Comparison of ENCODE assay signal across 10 mouse cellular contexts in genomic region chr8:114441616-114442015, GRCm38 (mm10). TPM values are rescaled to one million over a fixed set of nuclear protein-coding genes. Genes with fewer than 3 reads are reported as not detected.
DNase-seq lines count a peak whose midpoint lies in the region; ATAC-seq and TF ChIP-seq lines count a peak whose summit lies in the region.
"Had no signal": no experiment of that assay in that cellular context is flagged by ENCODE, and none has a peak within 500 bp of the region (broad histone marks: within the 10 kb centered on the region; RNA-seq: fewer than 3 reads in every experiment).

No protein-coding gene starts in this region.

- H3K4me1 ChIP-seq in hindbrain, postnatal 0 days (ENCODE audit: insufficient read depth, low read length) = peaks cover 5% of the 10 kb centered on the region; the same call in 1 of the 2 replicates
- H3K4me1 ChIP-seq in hindbrain, embryonic 12.5 days = peaks cover 7% of the 10 kb centered on the region
- peaks cover 3 to 35% of the 10 kb centered on the region in 2 experiments for H3K4me1 ChIP-seq in CH12.LX (ENCODE audit: control insufficient read depth in 1 of 2, insufficient read depth in 2 of 2)
- peaks cover 2% of the 10 kb centered on the region; the same call in 1 of the 2 replicates for H3K4me1 ChIP-seq in bone marrow, adult 2 months (ENCODE audit: control insufficient read depth, insufficient read depth, low read length)
- no peaks in the 10 kb centered on the region; the same call in 1 of the 2 replicates for H3K4me1 ChIP-seq in lung, postnatal 0 days (ENCODE audit: insufficient read depth, low read depth, low read length)

- no peaks in the 10 kb centered on the region for H3K9me3 ChIP-seq in hindbrain, postnatal 0 days (ENCODE audit: low read length)
- no peaks in the 10 kb centered on the region for H3K9me3 ChIP-seq in hindbrain, embryonic 12.5 days (replicated peaks)
- no peaks in the 10 kb centered on the region for H3K9me3 ChIP-seq in CH12.LX (replicated peaks; ENCODE audit: low read length)
- H3K9me3 ChIP-seq in lung, postnatal 0 days (ENCODE audit: low read length) = no peaks in the 10 kb centered on the region
- H3K9me3 ChIP-seq: embryonic facial prominence, embryonic 13.5 days; limb, embryonic 12.5 days had no signal

- no peak overlapping the region for H3K4me2 ChIP-seq in hindbrain, postnatal 0 days (ENCODE audit: low read depth, low read length)
- H3K4me2 ChIP-seq in hindbrain, embryonic 12.5 days (replicated peaks) = no peak overlapping the region
- no peak overlapping the region for H3K4me2 ChIP-seq in CH12.LX (ENCODE audit: insufficient read depth, low read depth, poor library complexity, severe bottlenecking)
- H3K4me2 ChIP-seq in lung, postnatal 0 days (replicated peaks; ENCODE audit: low read depth, low read length) = no peak overlapping the region
- H3K4me2 ChIP-seq: embryonic facial prominence, embryonic 13.5 days; limb, embryonic 12.5 days had no signal

- TF ChIP-seq RAD21 in CH12.LX (IDR thresholded peaks at IDR 0.05; ENCODE audit: low read depth, low read length) = no peak

- TF ChIP-seq EP300 in CH12.LX (IDR thresholded peaks at IDR 0.05; ENCODE audit: low read length) = no peak
- no peak for TF ChIP-seq EP300 in lung, postnatal 0 days (IDR thresholded peaks at IDR 0.05)

- H3K36me3 ChIP-seq in hindbrain, postnatal 0 days (ENCODE audit: insufficient read depth, low read length) = no peaks in the 10 kb centered on the region
- 0 out of 2 replicates have a peak, but pooled peaks cover 3% of the 10 kb centered on the region for H3K36me3 ChIP-seq in hindbrain, embryonic 12.5 days
- H3K36me3 ChIP-seq in CH12.LX (replicated peaks in 1 of 2; ENCODE audit: control insufficient read depth in 1 of 2, insufficient read depth in 1 of 2, low read length in 1 of 2) = peaks cover 9 to 43% of the 10 kb centered on the region in 2 experiments
- no peaks in the 10 kb centered on the region for H3K36me3 ChIP-seq in lung, postnatal 0 days (ENCODE audit: insufficient read depth, low read length)
- H3K36me3 ChIP-seq: embryonic facial prominence, embryonic 13.5 days; limb, embryonic 12.5 days had no signal

- dilution Hi-C loops in CH12.LX (cut with MboI; ENCODE audit: extremely low pct_ligation_motif_present, extremely low pct_unique_long_range_greater_than_20kb, low sequenced_read_pairs) = no loop called here

- TF ChIP-seq CTCF in hindbrain, postnatal 0 days (IDR thresholded peaks at IDR 0.05; ENCODE audit: low read depth) = peak; percentile 67
- peak; percentile 15 to 62; a peak in 2 of 4 replicates for TF ChIP-seq CTCF in CH12.LX (conservative IDR thresholded peaks at IDR 0.05 in 1 of 2, IDR thresholded peaks at IDR 0.05 in 1 of 2; ENCODE audit: low read depth in 2 of 2, low read length in 2 of 2)
- peak; percentile 42 for TF ChIP-seq CTCF in bone marrow, adult 2 months (IDR thresholded peaks at IDR 0.05; ENCODE audit: control insufficient read depth, insufficient read depth, low read length)
- TF ChIP-seq CTCF in lung, postnatal 0 days (IDR thresholded peaks at IDR 0.05) = peak; percentile 65

- DNase-seq in hindbrain, postnatal 0 days (ENCODE audit: low spot score) = peak; percentile 43
- peak; percentile 76 for DNase-seq in CH12.LX (ENCODE audit: extremely low read depth)
- peak; percentile 46 for DNase-seq in lung, postnatal 0 days (ENCODE audit: low spot score)
- no peak for DNase-seq in frontal cortex, postnatal 36 days (ENCODE audit: low spot score in 2 of 2)
- DNase-seq in urinary bladder, postnatal 25 days (ENCODE audit: low spot score) = no peak
- no peak for DNase-seq in frontal cortex, adult 2 months (ENCODE audit: extremely low spot score in 1 of 2, low spot score in 1 of 2)

- no peak overlapping the region for H3K4me3 ChIP-seq in hindbrain, postnatal 0 days (ENCODE audit: low read length)
- H3K4me3 ChIP-seq in hindbrain, embryonic 12.5 days = no peak overlapping the region
- H3K4me3 ChIP-seq in CH12.LX (replicated peaks in 1 of 3; ENCODE audit: low read depth in 2 of 3, low read length in 2 of 3, poor library complexity in 1 of 3) = no peak overlapping the region
- H3K4me3 ChIP-seq in bone marrow, adult 2 months (replicated peaks; ENCODE audit: control insufficient read depth, low read depth, low read length) = no peak overlapping the region
- H3K4me3 ChIP-seq in lung, postnatal 0 days (ENCODE audit: low read depth, low read length) = no peak overlapping the region
- H3K4me3 ChIP-seq: embryonic facial prominence, embryonic 13.5 days; limb, embryonic 12.5 days had no signal

- H3K79me2 ChIP-seq in CH12.LX (replicated peaks; ENCODE audit: control insufficient read depth, extremely low read depth, insufficient read depth, poor library complexity, severe bottlenecking) = no peaks in the 10 kb centered on the region

- no peaks in the 10 kb centered on the region for H3K27me3 ChIP-seq in hindbrain, postnatal 0 days (ENCODE audit: insufficient read depth, low read length)
- H3K27me3 ChIP-seq in hindbrain, embryonic 12.5 days = no peaks in the 10 kb centered on the region
- H3K27me3 ChIP-seq in CH12.LX (replicated peaks) = peaks cover 2% of the 10 kb centered on the region
- H3K27me3 ChIP-seq in lung, postnatal 0 days (replicated peaks; ENCODE audit: insufficient read depth, low read length) = no peaks in the 10 kb centered on the region
- H3K27me3 ChIP-seq: embryonic facial prominence, embryonic 13.5 days; limb, embryonic 12.5 days had no signal

- 88% methylated on average over 4 of the region's 4 CpGs for WGBS in hindbrain, postnatal 0 days
- WGBS in hindbrain, embryonic 12.5 days = 87% methylated on average over 4 of the region's 4 CpGs
- 75% methylated on average over 4 of the region's 4 CpGs for WGBS in bone marrow, adult 2 months
- WGBS in lung, postnatal 0 days = 77% methylated on average over 4 of the region's 4 CpGs

- ATAC-seq in hindbrain, postnatal 0 days = no peak
- ATAC-seq in hindbrain, embryonic 12.5 days (ENCODE audit: low FRiP score) = no peak
- no peak for ATAC-seq in lung, postnatal 0 days

- no peak overlapping the region for H3K9ac ChIP-seq in hindbrain, postnatal 0 days (replicated peaks; ENCODE audit: low read length)
- no peak overlapping the region for H3K9ac ChIP-seq in hindbrain, embryonic 12.5 days
- no peak overlapping the region for H3K9ac ChIP-seq in CH12.LX (ENCODE audit: insufficient read depth, low read depth)
- H3K9ac ChIP-seq in lung, postnatal 0 days (replicated peaks; ENCODE audit: low read depth) = no peak overlapping the region
- H3K9ac ChIP-seq: embryonic facial prominence, embryonic 13.5 days; limb, embryonic 12.5 days had no signal

- in situ Hi-C loops in CH12.LX (cut with MboI; ENCODE audit: low pct_ligation_motif_present, low pct_unique_long_range_greater_than_20kb, low sequenced_read_pairs) = loop anchor here (25.0 kb wide), 1 partner anchor 779 kb away; no protein-coding TSS in a partner anchor

- TF ChIP-seq POLR2A in CH12.LX (IDR thresholded peaks at IDR 0.05; ENCODE audit: low read depth, low read length) = no peak
- no peak for TF ChIP-seq POLR2A in bone marrow, adult 2 months (IDR thresholded peaks at IDR 0.05; ENCODE audit: borderline replicate concordance, control insufficient read depth, low read depth, low read length)

- no peak overlapping the region for H3K27ac ChIP-seq in hindbrain, postnatal 0 days
- H3K27ac ChIP-seq in hindbrain, embryonic 12.5 days = no peak overlapping the region
- H3K27ac ChIP-seq in CH12.LX (ENCODE audit: insufficient read depth, low read depth) = no peak overlapping the region
- H3K27ac ChIP-seq in bone marrow, adult 2 months (ENCODE audit: control insufficient read depth, insufficient read depth, low read depth, low read length, poor library complexity) = no peak overlapping the region
- H3K27ac ChIP-seq in lung, postnatal 0 days (ENCODE audit: low read length) = no peak overlapping the region
- H3K27ac ChIP-seq: embryonic facial prominence, embryonic 13.5 days; limb, embryonic 12.5 days had no signal

TF ChIP-seq in CH12.LX, 34 proteins besides CTCF, POLR2A, EP300 and RAD21:
- TF ChIP-seq MAX (IDR thresholded peaks at IDR 0.05; ENCODE audit: low read length) (no peak), UBTF (IDR thresholded peaks at IDR 0.05; ENCODE audit: low read depth, low read length) (no peak)

RNA-seq across cellular contexts. Expression of gene Wwox, which starts 2.2 kb away (rescaled TPM):
- 17.3 and 19.8 TPM in 2 replicates for total RNA-seq in hindbrain, postnatal 0 days (2014; rRNA removed)
- 16.0 and 17.1 TPM in 2 replicates for polyA plus RNA-seq in hindbrain, postnatal 0 days (2015; fragmentation: Nextera tagmentation; extraction: Ambion mirVana)
- 13.4 and 13.8 TPM in 2 replicates for polyA plus RNA-seq in hindbrain, embryonic 12.5 days (2016; fragmentation: Nextera tagmentation; extraction: Ambion mirVana)
- 7.3 and 9.1 TPM in 2 replicates for total RNA-seq in CH12.LX (2012; rRNA removed)
- 7.8 and 9.3 TPM in 2 replicates for total RNA-seq in CH12.LX (2014; rRNA removed)
- polyA plus RNA-seq in CH12.LX (2012; ENCODE audit: insufficient read length, low read depth) = 11.5 and 12.6 TPM in 2 replicates
- polyA plus RNA-seq in bone marrow, adult 2 months (2011; ENCODE audit: insufficient read depth, insufficient read length, low replicate concordance, missing spikeins) = 5.4 and 13.5 TPM in 2 replicates
- 8.6 and 11.6 TPM in 2 replicates for polyA plus RNA-seq in lung, postnatal 0 days (2015; fragmentation: Nextera tagmentation; extraction: Ambion mirVana)
- 16.4 and 17.9 TPM in 2 replicates for polyA plus RNA-seq in frontal cortex, adult 2 months (2012; rRNA removed)

RNA-seq across cellular contexts. Expression of gene Clec3a, which starts 23.7 kb away (rescaled TPM):
- total RNA-seq in hindbrain, postnatal 0 days (2014; rRNA removed) = 0.84 TPM in 1 of 2 replicates, not detected in the other
- polyA plus RNA-seq in hindbrain, postnatal 0 days (2015; fragmentation: Nextera tagmentation; extraction: Ambion mirVana) = 0.44 TPM in 1 of 2 replicates, not detected in the other
- polyA plus RNA-seq in hindbrain, embryonic 12.5 days (2016; fragmentation: Nextera tagmentation; extraction: Ambion mirVana) = 0.53 and 0.72 TPM in 2 replicates
- not detected in 2 replicates for total RNA-seq in CH12.LX (2012; rRNA removed)
- not detected in 2 replicates for total RNA-seq in CH12.LX (2014; rRNA removed)
- not detected in 2 replicates for polyA plus RNA-seq in CH12.LX (2012; ENCODE audit: insufficient read length, low read depth)
- not detected in 2 replicates for polyA plus RNA-seq in bone marrow, adult 2 months (2011; ENCODE audit: insufficient read depth, insufficient read length, low replicate concordance, missing spikeins)
- not detected in 2 replicates for polyA plus RNA-seq in lung, postnatal 0 days (2015; fragmentation: Nextera tagmentation; extraction: Ambion mirVana)
- polyA plus RNA-seq in frontal cortex, adult 2 months (2012; rRNA removed) = not detected in 2 replicates
- polyA plus RNA-seq: embryonic facial prominence, embryonic 13.5 days; limb, embryonic 12.5 days had no signal

Comparison
In these comparisons a context has a peak if more than half of its experiments do, and no peak if none do; other contexts are left out.
1. DNase-seq: peak in hindbrain, postnatal 0 days (single experiment), CH12.LX (single experiment) and lung, postnatal 0 days (single experiment); none in frontal cortex, postnatal 36 days (0 of 2), urinary bladder, postnatal 25 days (single experiment) and frontal cortex, adult 2 months (0 of 2).
2. Peak in every context shown above with its lines, with median percentiles within 50 percentile points of each other: CTCF ChIP-seq.